Mouse (Mus musculus) stomach, postnatal 0 days (tissue): ENCODE data around the gene Hoxb3.

Experiments
- CTCF ChIP-seq: IDR thresholded peaks from 2 replicates; pipeline ENCODE4 v1.5.1; 2016; ENCODE audit warnings: antibody characterized with exemption, low read depth, mild to moderate bottlenecking, moderate library complexity
- EP300 ChIP-seq: optimal IDR thresholded peaks from 2 replicates; pipeline ENCODE3; 2016; ENCODE audit warnings: antibody characterized with exemption

GRCm38 (mm10) chr11:96345220-96345892 is 22.2 kb downstream of the Hoxb3 start:
- TF ChIP-seq CTCF (no peak), EP300 (no peak)
